Mouse (Mus musculus) urinary bladder, adult 2 months (tissue): ENCODE results near the gene Gm10697. TPM values are rescaled to one million over a fixed set of nuclear protein-coding genes. Genes with fewer than 3 reads are reported as not detected.
"Not testable (repeated sequence)": the region's sequence is repeated elsewhere in the genome, so short reads cannot be mapped to it uniquely, and the experiment has no call there.

Experiments used
- DNase-seq: peaks from one replicate; pipeline ENCODE4 v3.0.0; 2022; ENCODE audit warnings: low spot score
- polyA plus RNA-seq: library from polyadenylated mRNA; depleted of rRNA; stranded (reverse); fragments of >200 nt; gene quantifications from 2 replicates; pipeline ENCODE4 v1.2.3, GENCODE M21; 2012; rRNA removed

The Gm10697 gene
- polyA plus RNA-seq, result not detected in 2 replicates

GRCm38 (mm10) chr3:94072544-94072943 lies at the start of gene Gm10697:
Gene Gm10697 (minus strand): TSS chr3:94072644.
- DNase-seq, result not testable (repeated sequence)

GRCm38 (mm10) chr3:94115071-94115470 lies 42.6 kb upstream of the Gm10697 start:
- DNase-seq, result not testable (repeated sequence)

GRCm38 (mm10) chr3:94054785-94055184 lies 17.7 kb downstream of the Gm10697 start, which contains the start of gene Gm9125:
Gene Gm9125 (minus strand): TSS chr3:94054885.
- DNase-seq, result not testable (repeated sequence)

DNA sequence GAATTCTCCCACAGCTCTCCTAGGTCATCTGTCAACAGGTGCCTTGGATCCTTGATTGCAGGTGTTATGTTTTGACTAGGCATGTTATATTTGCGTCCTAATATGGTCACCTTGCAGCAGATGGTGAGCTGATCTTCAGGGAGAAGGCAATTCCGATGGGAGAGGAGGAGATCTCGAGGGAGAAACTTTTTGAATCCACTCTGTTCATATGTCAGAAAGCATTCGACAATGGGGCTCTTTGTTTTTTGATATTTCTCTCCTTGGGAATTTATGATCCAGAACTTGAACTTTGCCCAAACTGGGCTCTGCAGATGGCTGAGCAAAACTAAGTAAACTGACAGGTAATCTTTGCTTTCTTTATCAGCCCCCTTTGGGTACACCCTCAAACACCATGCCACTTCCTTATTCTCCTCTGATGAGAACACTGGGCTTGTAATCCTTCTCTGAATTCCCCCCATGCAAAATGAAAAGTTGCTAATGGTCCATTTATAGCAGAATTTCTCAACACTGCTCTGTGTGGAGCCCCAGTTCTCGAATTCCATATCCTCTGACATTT lies 22.8 kb downstream of the Gm10697 start:
- DNase-seq, result not testable (repeated sequence)

DNA sequence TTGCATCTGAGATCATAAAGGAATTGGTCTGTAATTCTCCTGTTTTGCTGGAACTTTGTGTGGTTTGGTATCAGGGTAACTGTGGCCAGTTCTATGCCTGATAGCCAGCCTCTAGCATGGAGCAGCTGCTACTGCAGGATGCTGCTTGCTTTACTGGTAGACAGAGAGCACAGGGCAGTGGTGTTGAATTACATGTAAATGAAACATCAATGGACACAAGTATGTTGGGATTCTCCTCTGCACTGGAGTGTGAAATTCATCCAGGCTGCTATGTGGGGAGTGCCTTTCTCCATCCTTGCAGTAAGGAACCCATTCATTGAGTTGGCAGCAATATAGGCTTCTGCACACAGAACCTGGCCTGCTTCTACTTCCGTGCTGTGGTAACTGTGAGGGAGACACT lies 34.2 kb downstream of the Gm10697 start:
- not testable (repeated sequence) for DNase-seq

DNA sequence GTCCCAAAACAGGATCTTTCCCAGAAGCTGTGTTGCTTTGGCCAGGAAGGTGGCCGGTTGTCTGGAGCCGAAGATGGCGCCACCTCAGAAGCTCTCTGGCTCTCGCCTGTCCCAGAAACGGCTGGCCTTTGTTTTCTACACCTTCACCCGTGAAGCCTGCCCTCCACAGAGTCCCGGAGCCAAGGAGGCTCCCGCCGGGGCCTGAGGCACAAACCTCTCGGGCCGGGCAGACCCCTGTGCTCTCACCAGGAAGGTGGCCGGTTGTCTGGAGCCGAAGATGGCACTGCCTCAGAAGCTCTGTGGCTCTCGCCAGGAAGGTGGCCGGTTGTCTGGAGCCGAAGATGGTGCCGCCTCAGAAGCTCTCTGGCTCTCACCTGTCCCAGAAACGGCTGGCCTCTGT lies 38.0 kb downstream of the Gm10697 start:
- DNase-seq, result not testable (repeated sequence)

Other genes starting within 250 kb of the Gm10697 start
- gene Tdpoz3, start 246.6 kb downstream of the Gm10697 start, polyA plus RNA-seq, result not detected in 2 replicates
- not detected in 2 replicates for gene Gm9117, start 129.1 kb downstream of the Gm10697 start, polyA plus RNA-seq
- gene Tdpoz5, start 111.3 kb downstream of the Gm10697 start, polyA plus RNA-seq, result not detected in 2 replicates
- gene Gm9125, start 17.8 kb downstream of the Gm10697 start, polyA plus RNA-seq, result not detected in 2 replicates
- gene Gm10696, start 105.5 kb upstream of the Gm10697 start, polyA plus RNA-seq, result not detected in 2 replicates
- not detected in 2 replicates for gene Gm5286, start 124.1 kb upstream of the Gm10697 start, polyA plus RNA-seq
- not detected in 2 replicates for gene Gm4778, start 191.4 kb upstream of the Gm10697 start, polyA plus RNA-seq
- gene Them4, start 237.4 kb upstream of the Gm10697 start, polyA plus RNA-seq, result 4.7 and 4.9 TPM in 2 replicates